In the genomic region with DNA sequence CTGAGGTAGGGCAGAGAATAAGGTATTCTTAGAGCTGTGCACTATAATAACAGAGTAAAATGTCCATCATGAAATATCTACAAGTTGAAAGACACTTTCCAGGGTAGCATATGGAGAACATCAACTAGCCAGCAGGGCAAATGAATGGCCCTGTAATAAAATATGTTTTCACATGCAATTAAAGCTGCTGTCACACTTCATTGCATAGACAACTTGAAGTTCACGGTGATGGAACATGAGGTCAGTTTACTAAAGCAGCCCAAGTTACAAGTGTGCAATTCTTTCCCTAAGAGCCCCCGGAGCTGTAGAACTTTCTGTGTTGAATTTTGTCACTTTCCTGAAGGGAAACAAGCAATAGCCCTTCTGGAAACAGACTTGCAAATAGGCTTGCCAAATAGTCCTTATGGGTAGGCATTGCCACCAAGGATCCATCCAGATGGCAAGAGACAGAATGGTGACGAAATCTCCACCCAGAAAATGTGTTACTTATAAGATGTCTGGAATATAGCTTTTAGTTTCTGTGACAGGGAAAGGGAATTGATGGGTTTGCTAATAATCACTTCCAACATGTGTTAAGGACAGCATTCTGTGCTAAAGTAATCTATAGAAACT, we compare ENCODE assay signal across 14 mouse cellular contexts.
DNase-seq lines count a peak whose midpoint lies in the region; ATAC-seq and TF ChIP-seq lines count a peak whose summit lies in the region.
"Had no signal": no experiment of that assay in that cellular context is flagged by ENCODE, and none has a peak within 500 bp of the region (broad histone marks: within the 10 kb centered on the region; RNA-seq: fewer than 3 reads in every experiment).

No protein-coding gene starts in this region.

- no peak overlapping the region for H3K27ac ChIP-seq in kidney, adult 2 months (ENCODE audit: insufficient read depth, low read depth, low read length)
- H3K27ac ChIP-seq in midbrain, postnatal 0 days (ENCODE audit: low read depth, low read length) = no peak overlapping the region
- H3K27ac ChIP-seq in midbrain, embryonic 14.5 days (replicated peaks; ENCODE audit: low read depth, low read length) = no peak overlapping the region
- H3K27ac ChIP-seq: hindbrain, embryonic 15.5 days; liver, embryonic 14.5 days; midbrain, embryonic 12.5 days had no signal

- no peak for TF ChIP-seq POLR2A in kidney, adult 2 months (IDR thresholded peaks at IDR 0.05; ENCODE audit: low read depth, low read length)

- no peak overlapping the region for H3K9ac ChIP-seq in midbrain, postnatal 0 days (replicated peaks; ENCODE audit: low read length, poor library complexity, severe bottlenecking)
- H3K9ac ChIP-seq in midbrain, embryonic 14.5 days (replicated peaks; ENCODE audit: low read length) = no peak overlapping the region
- H3K9ac ChIP-seq: hindbrain, embryonic 15.5 days; liver, embryonic 14.5 days; midbrain, embryonic 12.5 days had no signal

- no peak overlapping the region for H3K4me2 ChIP-seq in midbrain, postnatal 0 days (ENCODE audit: low read depth, low read length, poor library complexity, severe bottlenecking)
- H3K4me2 ChIP-seq in midbrain, embryonic 14.5 days (ENCODE audit: low read length) = no peak overlapping the region
- H3K4me2 ChIP-seq: hindbrain, embryonic 15.5 days; midbrain, embryonic 12.5 days had no signal

- 30% methylated on average over 3 of the region's 3 CpGs for WGBS in kidney, adult 2 months
- 85% methylated on average over 3 of the region's 3 CpGs for WGBS in midbrain, postnatal 0 days
- 84% methylated on average over 3 of the region's 3 CpGs for WGBS in midbrain, embryonic 14.5 days

- no peak for ATAC-seq in midbrain, postnatal 0 days (ENCODE audit: low FRiP score)
- no peak for ATAC-seq in midbrain, embryonic 14.5 days (ENCODE audit: low FRiP score, low TSS enrichment)
- no peak for ATAC-seq in megakaryocyte-erythroid progenitor cell, adult 5-6 weeks (replicated peaks; ENCODE audit: low FRiP score, low TSS enrichment, poor library complexity, severe bottlenecking)

- no peaks in the 10 kb centered on the region for H3K36me3 ChIP-seq in kidney, adult 2 months (ENCODE audit: control insufficient read depth, insufficient read depth, low read length)
- no peaks in the 10 kb centered on the region for H3K36me3 ChIP-seq in midbrain, postnatal 0 days (ENCODE audit: insufficient read depth, low read length)
- H3K36me3 ChIP-seq in midbrain, embryonic 14.5 days (ENCODE audit: control insufficient read depth, insufficient read depth, low read length) = no peaks in the 10 kb centered on the region
- H3K36me3 ChIP-seq: hindbrain, embryonic 15.5 days; midbrain, embryonic 12.5 days had no signal

- peaks cover 4% of the 10 kb centered on the region; the same call in 1 of the 2 replicates for H3K4me1 ChIP-seq in kidney, adult 2 months (ENCODE audit: control insufficient read depth, insufficient read depth, low read length)
- no peaks in the 10 kb centered on the region for H3K4me1 ChIP-seq in midbrain, postnatal 0 days (ENCODE audit: insufficient read depth, low read length)
- H3K4me1 ChIP-seq in midbrain, embryonic 14.5 days (ENCODE audit: control insufficient read depth, insufficient read depth, low read length) = no peaks in the 10 kb centered on the region
- H3K4me1 ChIP-seq: hindbrain, embryonic 15.5 days; midbrain, embryonic 12.5 days had no signal

- TF ChIP-seq CTCF in kidney, adult 2 months (conservative IDR thresholded peaks at IDR 0.05; ENCODE audit: insufficient read depth, insufficient read length, low read depth, low read length) = no peak
- TF ChIP-seq CTCF in midbrain, postnatal 0 days (IDR thresholded peaks at IDR 0.05) = no peak

- no peaks in the 10 kb centered on the region; the same call in 1 of the 2 replicates for H3K27me3 ChIP-seq in kidney, adult 2 months (replicated peaks; ENCODE audit: control insufficient read depth, insufficient read depth, low read length)
- no peaks in the 10 kb centered on the region for H3K27me3 ChIP-seq in midbrain, postnatal 0 days (ENCODE audit: insufficient read depth, low read length)
- no peaks in the 10 kb centered on the region for H3K27me3 ChIP-seq in midbrain, embryonic 14.5 days (ENCODE audit: control insufficient read depth, insufficient read depth, low read length)
- H3K27me3 ChIP-seq: hindbrain, embryonic 15.5 days; midbrain, embryonic 12.5 days had no signal

- H3K4me3 ChIP-seq in kidney, adult 2 months (ENCODE audit: insufficient read depth, low read depth, low read length) = no peak overlapping the region
- no peak overlapping the region for H3K4me3 ChIP-seq in midbrain, postnatal 0 days (ENCODE audit: low read depth, low read length)
- no peak overlapping the region for H3K4me3 ChIP-seq in midbrain, embryonic 14.5 days (replicated peaks; ENCODE audit: low read depth, low read length)
- H3K4me3 ChIP-seq: hindbrain, embryonic 15.5 days; midbrain, embryonic 12.5 days had no signal

- no peaks in the 10 kb centered on the region for H3K9me3 ChIP-seq in midbrain, postnatal 0 days (ENCODE audit: low read length)
- no peaks in the 10 kb centered on the region for H3K9me3 ChIP-seq in midbrain, embryonic 14.5 days (ENCODE audit: control insufficient read depth, low read length)
- H3K9me3 ChIP-seq: hindbrain, embryonic 15.5 days; midbrain, embryonic 12.5 days had no signal

- DNase-seq in adrenal gland, postnatal 10 days = peak; percentile 2
- no peak for DNase-seq in adrenal gland, postnatal 4 days (ENCODE audit: low spot score in 2 of 2)
- peak; percentile 4 for DNase-seq in kidney, adult 2 months
- no peak for DNase-seq in kidney, postnatal 10 days
- peak; percentile 23 for DNase-seq in midbrain, postnatal 0 days (ENCODE audit: low spot score)
- DNase-seq in midbrain, embryonic 14.5 days = no peak
- no peak for DNase-seq in heart, adult 18-20 months
- DNase-seq: cerebellum, adult 9-10 months; lung, postnatal 10 days; right cerebral cortex, postnatal 4 days had no signal

Comparison
In these comparisons a context has a peak if more than half of its experiments do, and no peak if none do; other contexts are left out.
1. DNase-seq: peak in adrenal gland, postnatal 10 days (single experiment), kidney, adult 2 months (single experiment) and midbrain, postnatal 0 days (single experiment); none in adrenal gland, postnatal 4 days (0 of 2), kidney, postnatal 10 days (single experiment), midbrain, embryonic 14.5 days (single experiment) and heart, adult 18-20 months (0 of 2).